Mouse (Mus musculus) frontal cortex, postnatal 10 days (tissue): ENCODE measurements around the gene B4galnt1.

Experiments used
- DNase-seq, 2 experiments: peaks; one replicate each; pipeline ENCODE4 v3.0.0; 2022; ENCODE audit warnings: low spot score in 2 of 2, mixed read lengths in 1 of 2

Gene B4galnt1

GRCm38 (mm10) chr10:127208921-127209320 is 43.9 kb downstream of the B4galnt1 start:
- no peak for DNase-seq

- DNase-seq = no peak
Measured at GRCm38 (mm10) chr10:127209928-127210570, 45.0 kb downstream of the B4galnt1 start.

- no peak for DNase-seq
Measured at GRCm38 (mm10) chr10:127210961-127211405, 46.0 kb downstream of the B4galnt1 start.

- peak; percentile 82 to 86 for DNase-seq
Measured at GRCm38 (mm10) chr10:127211414-127211854, 46.4 kb downstream of the B4galnt1 start, which contains the start of gene Pip4k2c. Gene Pip4k2c, minus strand, starts transcription at chr10:127211585.

GRCm38 (mm10) chr10:127213272-127213671 is 48.2 kb downstream of the B4galnt1 start:
- DNase-seq = no peak

- no peak for DNase-seq
Measured at GRCm38 (mm10) chr10:127213704-127214421, 48.8 kb downstream of the B4galnt1 start.

GRCm38 (mm10) chr10:127214422-127214803 is 49.4 kb downstream of the B4galnt1 start:
- DNase-seq = no peak

- no peak for DNase-seq
Measured at GRCm38 (mm10) chr10:127216456-127216855, 51.4 kb downstream of the B4galnt1 start.

- no peak for DNase-seq
Measured at GRCm38 (mm10) chr10:127217177-127217576, 52.2 kb downstream of the B4galnt1 start.

- DNase-seq = no peak
Measured at GRCm38 (mm10) chr10:127218339-127218738, 53.3 kb downstream of the B4galnt1 start.
